Mouse (Mus musculus) lung, embryonic 15.5 days (tissue): Measurements from ENCODE around the gene Ldhd. TPM values are rescaled to one million over a fixed set of nuclear protein-coding genes. Genes with fewer than 3 reads are reported as not detected.
A peak's percentile ranks its signal among the peaks of the same experiment; 100 is the strongest.

Experiments used
- ATAC-seq: fragments of 200-750 bp; cut with Nextera tagmentation; 2 replicates; pipeline ENCODE4 v1.8.0; 2017; ENCODE audit warnings: moderate number of reproducible peaks, borderline replicate concordance; ENCODE audit not compliant: low FRiP score, low TSS enrichment; ENCODE audit errors: extremely low read depth
- H3K27ac ChIP-seq: fragments of 300-500 bp; sonication (generic); 2 replicates; pipeline ENCODE4 v1.5.1; 2015; ENCODE audit warnings: moderate library complexity, mild to moderate bottlenecking, inconsistent platforms
- H3K27me3 ChIP-seq: fragments of 300-500 bp; sonication (generic); 2 replicates; pipeline ENCODE4 v1.6.1; 2015; ENCODE audit warnings: inconsistent platforms
- H3K36me3 ChIP-seq: fragments of 300-500 bp; sonication (generic); 2 replicates; pipeline ENCODE4 v1.6.1; 2015; ENCODE audit warnings: inconsistent platforms
- H3K4me1 ChIP-seq: fragments of 300-500 bp; sonication (generic); 2 replicates; pipeline ENCODE4 v1.6.1; 2015; ENCODE audit warnings: inconsistent platforms
- H3K4me2 ChIP-seq: fragments of 300-500 bp; sonication (generic); 2 replicates; pipeline ENCODE4 v1.6.1; 2015; ENCODE audit warnings: inconsistent platforms, mild to moderate bottlenecking, moderate library complexity
- H3K4me3 ChIP-seq: fragments of 300-500 bp; sonication (generic); 2 replicates; pipeline ENCODE4 v1.5.1; 2015; ENCODE audit warnings: mild to moderate bottlenecking, inconsistent platforms
- H3K9ac ChIP-seq: fragments of 300-500 bp; sonication (generic); 2 replicates; pipeline ENCODE4 v1.6.1; 2015; ENCODE audit warnings: inconsistent platforms
- H3K9me3 ChIP-seq: fragments of 300-500 bp; sonication (generic); 2 replicates; pipeline ENCODE4 v1.6.1; 2016; ENCODE audit warnings: inconsistent platforms
- WGBS: fragments of 180-500 bp; shearing (Covaris S2); methylation state at CpG from one replicate; pipeline ENCODE4 v1.1.7; 2015; 5-methylcytosine and 5-hydroxymethylcytosine counted together
- polyA plus RNA-seq: library from polyadenylated mRNA; unstranded; fragments of >200 nt; fragmentation: Nextera tagmentation; extraction: Ambion mirVana; gene quantifications from 2 replicates; pipeline ENCODE4 v1.2.1, GENCODE M21; 2015

Gene Ldhd
- polyA plus RNA-seq, 1 experiment from 2014 or later = 0.54 TPM

DNA sequence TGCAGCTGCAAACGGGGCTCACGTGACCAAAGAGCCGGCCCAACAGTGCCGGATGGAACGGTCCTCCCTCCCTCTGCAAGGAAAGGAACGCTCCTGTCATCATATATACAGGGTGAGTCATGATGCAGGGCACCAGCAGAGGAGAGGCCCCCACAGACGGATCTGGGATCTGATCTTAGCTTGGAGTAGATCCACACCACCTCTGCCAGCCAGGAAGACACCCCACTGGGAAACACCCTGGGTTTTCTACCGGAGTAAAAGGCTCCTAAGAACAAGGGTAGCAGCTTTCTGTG lies 3.7 kb downstream of the Ldhd start:
- no peak overlapping the region for H3K4me2 ChIP-seq
- 77% methylated on average over 8 of the region's 8 CpGs for WGBS
- ATAC-seq = no peak
- H3K27me3 ChIP-seq = no peaks in the 10 kb centered on the region
- no peak overlapping the region for H3K27ac ChIP-seq
- H3K36me3 ChIP-seq = 0 out of 2 replicates have a peak, but pooled peaks cover 3% of the 10 kb centered on the region
- peaks cover 7% of the 10 kb centered on the region for H3K4me1 ChIP-seq
- H3K4me3 ChIP-seq = no peak overlapping the region
- no peak overlapping the region for H3K9ac ChIP-seq
- no peaks in the 10 kb centered on the region for H3K9me3 ChIP-seq

DNA sequence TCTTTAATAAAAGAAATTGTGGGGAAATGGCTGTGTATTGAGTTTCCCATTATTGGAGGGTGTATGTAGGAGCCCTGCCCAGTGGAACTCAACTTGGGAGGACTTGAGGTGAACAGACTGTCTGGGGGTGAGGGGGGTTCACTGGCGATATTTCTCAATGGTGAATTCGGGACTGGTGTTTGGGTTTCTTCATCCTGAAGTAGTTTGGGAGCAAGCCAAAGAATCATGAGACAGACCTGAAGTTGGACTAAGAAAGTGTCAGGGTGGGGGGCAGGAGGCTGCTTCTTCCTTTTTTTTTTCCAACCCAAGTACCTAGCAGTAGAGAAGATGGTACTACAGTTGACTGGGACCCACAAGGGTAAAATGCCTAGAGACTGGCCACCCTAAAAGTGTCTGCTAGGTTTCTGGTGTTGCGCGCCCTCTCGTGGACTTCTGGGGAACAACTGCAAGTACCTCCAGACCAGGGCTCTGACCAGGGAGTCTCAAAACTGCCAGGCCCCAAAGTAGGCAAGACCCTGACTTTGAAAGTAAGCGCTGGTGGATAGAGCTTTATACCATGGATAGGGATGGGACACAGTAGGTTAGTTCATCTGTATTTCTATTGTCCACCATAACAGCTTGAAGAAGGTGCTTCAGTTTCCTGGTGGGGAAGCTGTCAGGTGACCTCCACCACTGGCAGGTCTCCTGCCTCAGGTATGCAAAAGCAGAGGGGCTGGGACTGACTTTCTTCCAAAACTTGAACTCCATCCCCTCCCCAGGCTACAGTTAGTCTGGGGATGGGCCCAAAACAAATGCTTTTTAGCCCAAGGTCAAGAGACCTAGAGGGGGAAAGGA lies 4.3 kb downstream of the Ldhd start:
- Histone ChIP-seq H3K36me3 (0 out of 2 replicates have a peak, but pooled peaks cover 3% of the 10 kb centered on the region), H3K9ac (no peak overlapping the region), H3K4me1 (peaks cover 7% of the 10 kb centered on the region), H3K9me3 (no peaks in the 10 kb centered on the region), H3K4me2 (no peak overlapping the region), H3K27ac (no peak overlapping the region), H3K27me3 (no peaks in the 10 kb centered on the region), H3K4me3 (no peak overlapping the region)
- ATAC-seq = no peak
- 33% methylated on average over 6 of the region's 6 CpGs for WGBS

- H3K9me3 ChIP-seq = no peaks in the 10 kb centered on the region
- H3K4me3 ChIP-seq = no peak overlapping the region
- H3K4me1 ChIP-seq = peaks cover 7% of the 10 kb centered on the region
- H3K4me2 ChIP-seq = no peak overlapping the region
- 90% methylated on average over 10 of the region's 10 CpGs for WGBS
- no peaks in the 10 kb centered on the region for H3K27me3 ChIP-seq
- ATAC-seq = no peak
- peak overlapping the region; percentile 16; the same call in 1 of the 2 replicates for H3K27ac ChIP-seq
- no peak overlapping the region for H3K9ac ChIP-seq
- peaks cover 6% of the 10 kb centered on the region; the same call in 1 of the 2 replicates for H3K36me3 ChIP-seq
Measured at GRCm38 (mm10) chr8:111624853-111625221, 5.3 kb downstream of the Ldhd start.

- 72% methylated on average over 12 of the region's 12 CpGs for WGBS
- no peak overlapping the region for H3K9ac ChIP-seq
- ATAC-seq = peak; percentile 28
- H3K27ac ChIP-seq = peak overlapping the region; percentile 16
- no peak overlapping the region for H3K4me2 ChIP-seq
- H3K4me1 ChIP-seq = peaks cover 7% of the 10 kb centered on the region; the same call in 1 of the 2 replicates
- H3K27me3 ChIP-seq = no peaks in the 10 kb centered on the region
- peaks cover 6% of the 10 kb centered on the region; the same call in 1 of the 2 replicates for H3K36me3 ChIP-seq
- H3K9me3 ChIP-seq = no peaks in the 10 kb centered on the region
- no peak overlapping the region for H3K4me3 ChIP-seq
Measured at GRCm38 (mm10) chr8:111624081-111624852, 5.9 kb downstream of the Ldhd start.

- WGBS = 88% methylated on average over 10 of the region's 10 CpGs
- H3K9ac ChIP-seq = no peak overlapping the region
- no peak for ATAC-seq
- no peaks in the 10 kb centered on the region for H3K27me3 ChIP-seq
- peaks cover 9% of the 10 kb centered on the region; the same call in 1 of the 2 replicates for H3K36me3 ChIP-seq
- no peak overlapping the region for H3K4me2 ChIP-seq
- H3K9me3 ChIP-seq = no peaks in the 10 kb centered on the region
- H3K4me3 ChIP-seq = no peak overlapping the region
- H3K27ac ChIP-seq = no peak overlapping the region
- peaks cover 11% of the 10 kb centered on the region for H3K4me1 ChIP-seq
Measured at GRCm38 (mm10) chr8:111622553-111622952, 7.6 kb downstream of the Ldhd start.

GRCm38 (mm10) chr8:111622104-111622503 lies 8.1 kb downstream of the Ldhd start:
- Histone ChIP-seq H3K9me3 (no peaks in the 10 kb centered on the region), H3K4me2 (no peak overlapping the region), H3K4me3 (no peak overlapping the region), H3K36me3 (peaks cover 9% of the 10 kb centered on the region; the same call in 1 of the 2 replicates), H3K27me3 (no peaks in the 10 kb centered on the region), H3K27ac (no peak overlapping the region), H3K4me1 (peaks cover 11% of the 10 kb centered on the region), H3K9ac (no peak overlapping the region)
- 82% methylated on average over 3 of the region's 3 CpGs for WGBS
- no peak for ATAC-seq

GRCm38 (mm10) chr8:111619936-111620335 lies 10.2 kb downstream of the Ldhd start:
- Histone ChIP-seq H3K4me1 (peaks cover 17% of the 10 kb centered on the region), H3K27me3 (no peaks in the 10 kb centered on the region), H3K9ac (no peak overlapping the region), H3K9me3 (no peaks in the 10 kb centered on the region), H3K4me3 (no peak overlapping the region), H3K4me2 (no peak overlapping the region), H3K36me3 (peaks cover 9% of the 10 kb centered on the region; the same call in 1 of the 2 replicates), H3K27ac (no peak overlapping the region)
- WGBS = 53% methylated on average over 1 of the region's 1 CpGs
- ATAC-seq = no peak

DNA sequence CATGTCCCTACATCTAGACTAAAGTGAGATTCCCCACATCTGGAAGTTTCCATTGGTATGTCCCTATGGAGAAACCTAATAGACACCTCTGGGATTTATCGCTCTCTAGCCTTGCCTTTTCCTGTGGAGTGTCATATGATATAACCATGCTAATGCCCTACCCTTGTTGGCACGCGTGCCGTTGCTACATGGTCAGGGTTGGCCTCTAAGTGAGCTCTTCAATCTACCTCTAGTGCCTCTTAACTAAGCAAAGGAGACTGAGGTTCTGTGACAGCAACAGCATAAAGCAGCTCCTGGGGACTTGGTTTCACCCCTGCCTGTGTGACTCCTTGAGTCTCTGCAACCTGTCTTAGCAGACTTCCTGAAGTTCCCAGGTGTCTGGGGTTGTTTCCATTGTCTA lies 11.9 kb downstream of the Ldhd start:
- WGBS = 71% methylated on average over 4 of the region's 4 CpGs
- ATAC-seq = no peak

DNA sequence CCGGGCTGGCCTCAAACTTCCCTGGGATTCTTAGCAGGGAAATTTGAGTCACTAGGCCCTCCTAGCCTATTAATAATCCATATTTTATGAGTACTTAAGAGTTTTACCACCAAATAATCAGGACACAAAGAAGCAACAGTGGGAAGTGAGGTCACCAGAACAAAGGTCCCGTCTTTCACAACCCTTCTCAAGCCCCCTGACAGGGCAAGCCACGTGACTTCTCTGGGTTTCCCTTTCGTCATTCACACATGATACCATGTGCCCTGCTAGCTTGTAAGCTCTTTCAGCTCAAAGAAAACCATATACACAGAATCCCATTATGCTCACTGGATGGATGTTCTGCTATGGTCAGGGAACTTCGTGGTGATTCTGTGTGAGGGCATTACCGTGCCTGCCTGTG lies 12.4 kb downstream of the Ldhd start:
- Histone ChIP-seq H3K4me2 (no peak overlapping the region), H3K36me3 (peaks cover 9% of the 10 kb centered on the region; the same call in 1 of the 2 replicates), H3K27me3 (no peaks in the 10 kb centered on the region), H3K4me3 (no peak overlapping the region), H3K9ac (no peak overlapping the region), H3K4me1 (peaks cover 16% of the 10 kb centered on the region), H3K9me3 (no peaks in the 10 kb centered on the region), H3K27ac (no peak overlapping the region; the same call in 1 of the 2 replicates)
- ATAC-seq = no peak
- WGBS = 49% methylated on average over 6 of the region's 6 CpGs

More for the DNA sequence above, 11.9 kb downstream of the Ldhd start:
- Histone ChIP-seq H3K9ac (no peak overlapping the region), H3K27ac (no peak overlapping the region; the same call in 1 of the 2 replicates), H3K4me3 (no peak overlapping the region), H3K9me3 (no peaks in the 10 kb centered on the region), H3K36me3 (peaks cover 9% of the 10 kb centered on the region; the same call in 1 of the 2 replicates), H3K27me3 (no peaks in the 10 kb centered on the region), H3K4me2 (no peak overlapping the region), H3K4me1 (peaks cover 16% of the 10 kb centered on the region)

DNA sequence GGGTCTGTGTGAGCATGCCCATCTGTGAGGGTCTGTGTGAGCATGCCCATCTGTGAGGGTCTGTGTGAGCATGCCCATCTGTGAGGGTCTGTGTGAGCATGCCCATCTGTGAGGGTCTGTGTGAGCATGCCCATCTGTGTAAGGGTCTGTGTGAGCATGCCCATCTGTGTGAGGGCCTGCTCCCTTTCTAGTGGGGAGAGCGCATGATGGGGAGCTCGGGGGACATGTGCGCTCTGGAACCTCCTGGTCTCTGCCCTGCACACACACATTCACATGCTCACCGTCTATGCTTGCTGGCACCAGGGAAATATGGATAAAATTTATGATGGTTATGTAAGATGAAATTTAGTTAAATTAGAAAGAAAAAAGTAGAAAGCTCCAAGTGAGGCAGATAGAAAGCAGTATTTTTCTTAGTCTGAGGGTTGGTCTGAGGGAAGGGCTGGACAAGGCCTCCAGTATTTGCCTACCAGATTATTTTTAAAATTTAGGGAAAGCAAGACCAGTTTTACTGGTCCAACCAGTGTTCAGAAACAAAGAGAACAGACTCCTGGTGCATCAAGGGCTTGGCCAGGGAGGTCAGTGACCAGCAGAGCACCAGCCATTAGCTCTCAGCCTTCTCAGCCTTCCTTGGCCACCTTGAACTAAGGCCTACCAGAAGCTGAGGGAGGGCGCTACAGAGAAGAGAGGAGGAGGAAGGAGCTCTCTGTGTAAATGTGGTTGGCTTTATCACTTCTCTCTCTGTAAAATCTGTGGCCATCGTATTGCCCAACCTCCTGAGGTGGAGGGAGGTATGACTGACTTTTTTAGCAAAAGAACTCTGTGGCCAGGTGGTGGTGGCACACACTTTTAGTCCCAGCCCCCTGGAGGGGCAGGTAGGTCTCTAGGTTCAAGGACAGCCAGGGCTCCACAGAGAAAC lies 15.1 kb downstream of the Ldhd start:
- WGBS = 69% methylated on average over 6 of the region's 6 CpGs
- Histone ChIP-seq H3K27ac (peak overlapping the region; percentile 57), H3K4me1 (peaks cover 16% of the 10 kb centered on the region), H3K27me3 (no peaks in the 10 kb centered on the region), H3K4me3 (no peak overlapping the region), H3K4me2 (no peak overlapping the region), H3K9ac (no peak overlapping the region), H3K36me3 (peaks cover 10% of the 10 kb centered on the region), H3K9me3 (no peaks in the 10 kb centered on the region)
- ATAC-seq = peak; percentile 35; the same call in 1 of the 2 replicates

DNA sequence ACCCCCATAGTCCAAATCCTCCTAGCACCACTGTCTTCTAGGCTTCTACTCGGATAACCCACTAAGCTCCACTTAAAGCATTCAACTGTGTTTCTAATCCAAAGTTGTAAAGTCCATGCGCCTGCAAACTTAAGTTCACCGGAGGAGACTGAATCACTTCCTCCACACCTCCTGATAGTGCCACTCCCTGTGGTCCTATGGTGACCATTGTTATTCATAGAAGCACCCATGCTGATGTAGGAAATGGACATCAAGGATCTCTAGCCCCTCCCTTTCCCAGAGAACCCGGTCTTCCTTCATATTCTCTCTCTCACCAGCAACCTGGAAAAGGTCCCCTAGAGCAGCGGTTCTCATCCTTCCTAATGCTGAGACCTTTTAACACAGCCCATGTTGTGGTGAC lies 17.0 kb downstream of the Ldhd start:
- no peak overlapping the region for H3K4me3 ChIP-seq
- H3K27ac ChIP-seq = no peak overlapping the region
- H3K27me3 ChIP-seq = no peaks in the 10 kb centered on the region
- 74% methylated on average over 5 of the region's 5 CpGs for whole genome bisulfite sequencing
- peaks cover 16% of the 10 kb centered on the region for H3K4me1 ChIP-seq
- ATAC-seq = no peak
- no peak overlapping the region for H3K9ac ChIP-seq
- H3K36me3 ChIP-seq = peaks cover 13% of the 10 kb centered on the region
- H3K4me2 ChIP-seq = no peak overlapping the region
- H3K9me3 ChIP-seq = no peaks in the 10 kb centered on the region
